Mouse (Mus musculus) heart, adult 11 months (tissue): ENCODE results near the gene Hcrt.
A peak's percentile ranks its signal among the peaks of the same experiment; 100 is the strongest.

Experiments used
- DNase-seq: peaks from one replicate; pipeline ENCODE4 v3.0.0; 2022

Hcrt gene

DNA sequence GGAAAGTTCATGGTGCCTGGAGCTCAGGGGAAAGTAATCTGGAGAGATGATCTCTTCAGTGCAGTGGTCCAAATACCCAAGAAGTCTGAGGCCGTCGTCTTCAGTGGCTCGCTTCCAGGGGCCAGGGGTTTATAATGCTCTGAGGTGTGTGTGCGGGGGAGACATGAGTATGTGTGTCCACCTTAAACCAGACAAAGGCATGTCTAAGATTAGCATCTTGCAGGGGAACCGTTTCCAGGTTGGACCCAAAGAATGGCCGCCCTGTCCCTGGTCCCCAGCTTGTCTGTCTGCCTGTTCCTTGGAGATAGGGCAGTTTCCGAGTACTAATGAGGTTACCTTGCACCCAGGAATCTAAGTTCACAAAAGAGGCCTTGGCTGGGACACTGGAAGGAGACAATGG, at the start of gene Hcrt:
Gene Hcrt (minus strand): TSS at position 101 of the 400 bp plus-strand sequence.
- DNase-seq: no peak

DNA sequence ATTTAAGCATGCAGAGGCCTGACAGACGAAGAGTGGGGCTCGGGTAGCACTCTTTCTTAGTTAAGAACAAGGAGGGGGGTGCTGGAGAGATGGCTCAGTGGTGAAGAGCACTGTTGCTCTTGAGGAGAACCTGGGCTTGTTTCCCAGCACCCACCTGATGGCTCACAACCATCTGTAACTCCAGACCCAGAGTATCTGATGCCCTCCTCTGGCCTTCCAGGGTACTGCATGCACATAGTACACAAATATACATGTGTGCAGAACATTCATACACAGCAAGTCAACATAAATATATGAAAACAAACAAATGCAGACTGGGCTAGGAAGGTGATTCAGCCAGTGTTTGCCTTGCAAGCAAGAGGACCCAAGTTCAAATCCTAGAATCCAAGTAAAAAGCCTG, 48.4 kb upstream of the Hcrt start:
- no peak for DNase-seq

DNA sequence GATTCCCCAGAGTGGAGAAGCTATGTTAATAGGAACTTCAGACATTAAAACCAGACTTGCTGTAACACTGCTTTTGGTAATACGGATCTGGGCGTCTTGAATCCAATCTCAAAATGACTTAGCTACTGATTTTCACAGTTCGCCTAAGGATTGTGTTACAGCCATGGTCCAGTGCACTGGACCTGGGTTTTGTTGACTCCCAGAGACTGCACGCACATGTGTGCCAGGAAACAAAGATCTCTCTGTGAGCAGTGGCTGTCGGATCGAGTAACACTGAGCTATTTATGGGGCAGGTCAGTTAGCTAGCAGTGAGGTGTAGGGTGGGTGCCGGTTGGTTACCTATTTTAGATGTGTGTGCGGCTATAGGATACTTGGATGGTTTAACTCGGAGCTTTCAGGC, 47.8 kb upstream of the Hcrt start:
- peak; percentile 94 for DNase-seq

DNA sequence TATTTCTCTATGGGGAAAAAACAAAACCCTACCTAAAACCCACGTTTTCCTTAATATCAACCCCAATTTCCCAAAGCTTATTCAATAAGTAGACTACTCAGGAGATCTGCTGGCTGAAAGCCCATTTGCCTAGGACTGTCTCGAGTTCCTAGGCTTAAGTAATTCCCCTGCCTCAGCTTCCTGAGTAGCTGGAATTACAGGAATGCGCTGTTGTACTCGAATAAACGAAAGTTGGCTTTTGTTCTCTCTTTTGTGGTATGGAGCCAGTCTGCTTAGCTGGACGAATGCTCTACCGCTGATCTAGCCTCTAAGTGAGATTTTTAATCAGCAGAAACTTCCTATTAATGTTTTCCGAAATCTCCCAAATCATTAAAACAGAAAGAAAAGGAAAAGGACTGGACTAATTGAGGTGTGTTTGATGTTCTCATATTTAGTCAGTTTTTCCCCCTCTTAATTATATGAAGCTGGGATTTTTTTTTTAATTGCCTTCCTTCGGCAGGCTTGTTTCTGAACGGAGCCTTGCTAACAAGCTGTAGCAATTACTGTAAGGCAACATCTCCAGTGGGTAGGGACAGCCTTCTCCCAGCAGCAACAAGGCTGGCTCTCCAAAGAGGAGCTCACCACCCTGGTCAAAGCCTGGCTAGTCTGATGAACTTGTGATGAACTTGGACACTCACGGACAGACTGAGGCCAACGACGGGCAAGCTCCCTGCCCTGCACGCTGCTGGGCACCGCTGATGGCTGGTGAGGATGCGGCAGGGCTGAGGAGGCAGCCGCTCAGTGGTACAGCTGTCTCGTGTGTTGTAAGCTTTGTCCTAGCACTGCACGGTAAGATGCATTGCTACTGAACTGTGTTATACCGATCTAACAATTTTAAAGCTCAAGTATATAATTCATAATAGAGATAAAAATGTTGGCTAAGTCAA, 43.9 kb upstream of the Hcrt start:
- no peak for DNase-seq

DNA sequence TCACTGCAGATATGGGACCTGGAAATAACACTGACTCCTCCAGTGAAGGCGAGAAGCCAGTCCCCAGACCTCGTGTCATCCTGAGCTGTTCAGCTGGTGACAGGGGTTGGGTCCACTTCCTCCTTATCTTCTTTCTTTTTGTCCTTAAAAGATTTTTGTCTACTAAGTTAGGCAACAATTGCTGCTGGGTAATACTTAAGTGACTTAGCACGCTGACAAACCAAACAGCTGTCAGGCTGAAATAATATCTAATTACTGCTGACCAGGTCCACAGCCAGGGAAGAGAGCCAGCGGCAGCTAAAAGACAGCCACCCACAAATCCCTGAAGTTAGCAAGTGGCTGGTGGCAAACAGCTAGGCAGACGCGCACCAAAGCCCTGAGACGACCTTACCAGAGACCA, 42.8 kb upstream of the Hcrt start:
- DNase-seq: peak; percentile 96

DNA sequence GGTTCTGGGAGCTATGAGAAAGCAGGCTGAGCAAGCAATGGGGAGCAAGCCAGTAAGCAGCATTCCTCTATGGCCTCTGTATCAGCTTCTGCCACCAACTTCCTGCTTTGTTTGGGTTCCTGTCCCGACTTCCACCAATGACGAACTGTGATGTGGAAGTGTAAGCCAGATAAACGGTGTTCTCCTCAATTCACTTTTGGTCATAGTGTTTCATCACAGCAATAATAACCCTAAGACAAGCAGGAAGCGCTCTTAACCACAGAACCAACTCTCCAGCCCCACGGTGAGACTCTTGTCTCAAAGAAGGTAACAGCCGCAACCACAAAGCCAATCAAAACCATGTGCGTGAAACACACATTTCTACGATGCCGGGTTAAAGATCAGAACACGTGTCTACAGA, 41.7 kb upstream of the Hcrt start:
- DNase-seq: no peak

DNA sequence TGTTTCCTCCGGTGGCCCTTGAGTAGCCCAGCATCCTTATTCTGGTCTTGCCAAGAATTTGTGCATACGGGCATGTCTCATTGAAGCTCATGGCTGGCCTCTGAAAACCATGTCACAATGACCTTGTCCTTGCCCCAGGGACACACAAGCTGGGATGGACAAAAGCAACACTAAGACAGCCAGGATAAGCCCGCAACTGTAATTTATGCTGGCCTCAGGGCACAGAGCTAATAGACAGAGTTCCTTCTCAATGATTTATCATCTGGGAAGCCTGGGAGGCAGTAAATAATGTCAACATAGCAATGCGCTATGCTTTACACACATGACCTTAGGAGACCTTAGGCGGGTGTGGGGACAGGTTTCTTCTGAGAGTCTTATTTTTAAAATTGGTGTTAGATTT, 36.7 kb upstream of the Hcrt start:
- DNase-seq: no peak

DNA sequence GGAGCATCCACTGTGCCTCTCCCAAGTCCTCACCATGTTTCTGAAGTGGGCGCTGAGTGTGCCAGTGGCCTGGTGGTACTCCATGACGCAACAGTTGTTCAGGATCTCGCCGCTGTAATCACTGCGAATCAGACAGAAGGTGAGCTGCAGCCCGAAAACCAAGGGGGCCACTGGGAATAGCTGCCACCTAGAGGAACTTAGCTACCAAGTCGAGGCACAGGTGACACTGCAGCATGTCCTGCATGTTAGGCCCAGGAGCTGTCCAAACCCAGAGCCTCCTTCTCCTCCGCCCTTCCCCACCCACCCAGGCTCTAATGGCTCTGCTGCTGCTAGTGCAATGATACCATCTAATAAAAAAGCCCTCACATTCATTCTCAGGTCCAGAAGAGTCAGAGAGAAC, 33.9 kb upstream of the Hcrt start:
- DNase-seq: no peak

DNA sequence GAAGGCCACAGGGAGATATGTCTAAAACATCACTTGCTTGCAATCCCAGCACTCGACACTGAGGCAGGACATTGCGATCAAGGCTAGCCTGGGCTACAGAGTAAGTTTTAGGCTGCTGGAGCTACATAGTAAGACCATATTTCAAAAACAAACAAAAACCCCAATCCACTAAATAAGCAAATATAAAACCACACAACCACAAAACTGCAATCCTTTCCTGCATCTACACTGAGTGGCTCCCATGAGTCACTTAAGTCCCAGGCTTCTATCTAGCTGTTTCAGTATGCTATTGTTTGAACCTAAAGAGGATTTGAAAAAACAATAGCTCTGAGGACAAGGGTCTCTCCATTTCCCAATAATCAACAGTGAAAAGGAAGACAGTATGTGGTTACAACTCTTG, 32.7 kb upstream of the Hcrt start:
- no peak for DNase-seq

DNA sequence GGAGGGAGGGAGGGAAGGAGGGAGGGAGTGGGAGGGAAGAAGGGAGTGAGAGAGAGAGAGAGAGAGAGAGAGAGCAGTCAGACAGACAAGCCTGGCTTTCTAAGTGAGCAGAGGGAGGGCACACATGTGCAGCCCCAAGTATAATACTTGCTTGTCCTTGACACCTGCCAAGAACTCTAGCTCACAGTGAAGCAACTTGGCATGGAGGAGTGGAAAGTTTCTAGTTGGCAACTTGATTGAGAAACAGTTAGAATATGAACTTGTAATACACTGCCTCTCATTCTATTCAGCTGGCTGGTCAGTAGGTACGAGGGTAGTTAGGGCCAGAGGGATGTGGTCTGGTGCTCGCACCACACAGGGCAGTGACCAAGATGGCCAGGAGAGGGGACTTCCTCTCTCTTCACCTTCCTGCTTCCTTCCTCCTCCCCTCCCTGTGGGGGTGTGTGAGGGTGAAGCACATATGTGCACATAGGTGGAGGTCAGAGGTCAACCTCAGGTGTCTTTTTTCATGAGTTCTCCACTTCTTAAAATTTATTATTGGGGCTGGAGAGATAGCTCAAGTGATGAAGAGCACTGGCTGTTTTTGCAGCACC, 28.8 kb upstream of the Hcrt start:
- peak; percentile 95 for DNase-seq

DNA sequence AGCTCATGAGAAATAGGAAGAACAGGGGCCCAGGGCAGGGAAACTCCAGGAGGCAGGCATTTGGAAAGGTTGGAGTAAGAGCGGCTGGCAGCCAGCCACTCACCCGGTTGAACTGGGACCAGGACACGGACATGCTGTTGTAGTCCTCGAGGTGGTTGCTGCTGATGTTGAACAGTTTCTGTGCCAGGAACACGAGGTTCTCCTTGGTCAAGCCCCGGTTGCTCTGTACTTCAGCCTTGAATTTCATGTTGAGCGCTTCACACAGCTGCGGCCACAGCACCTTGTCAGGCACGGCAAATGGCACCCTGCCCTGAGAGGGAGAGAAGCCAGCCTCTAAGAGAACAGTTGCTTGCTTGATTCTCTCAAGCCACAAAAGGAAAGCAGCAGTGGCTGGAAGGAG, 27.9 kb upstream of the Hcrt start:
- DNase-seq: peak; percentile 98

DNA sequence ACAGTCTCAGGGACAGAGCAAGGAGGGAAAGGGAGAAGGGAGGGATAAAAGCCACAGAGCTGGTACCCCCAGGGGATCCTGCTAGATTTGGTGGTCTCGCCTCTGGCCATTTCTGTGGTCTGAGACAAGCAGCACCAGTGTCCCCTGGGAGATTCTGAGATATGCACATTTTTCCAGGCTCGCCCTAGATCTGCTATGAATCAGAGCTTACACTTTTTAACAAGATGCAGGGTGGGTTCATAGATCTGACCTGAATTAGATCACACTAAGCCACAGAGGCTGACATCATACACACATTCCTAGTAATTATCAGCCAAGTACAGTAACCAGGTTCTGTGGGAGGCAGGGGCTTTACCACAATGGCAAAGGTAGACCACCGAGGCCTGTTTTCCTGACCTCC, 27.0 kb upstream of the Hcrt start:
- no peak for DNase-seq

DNA sequence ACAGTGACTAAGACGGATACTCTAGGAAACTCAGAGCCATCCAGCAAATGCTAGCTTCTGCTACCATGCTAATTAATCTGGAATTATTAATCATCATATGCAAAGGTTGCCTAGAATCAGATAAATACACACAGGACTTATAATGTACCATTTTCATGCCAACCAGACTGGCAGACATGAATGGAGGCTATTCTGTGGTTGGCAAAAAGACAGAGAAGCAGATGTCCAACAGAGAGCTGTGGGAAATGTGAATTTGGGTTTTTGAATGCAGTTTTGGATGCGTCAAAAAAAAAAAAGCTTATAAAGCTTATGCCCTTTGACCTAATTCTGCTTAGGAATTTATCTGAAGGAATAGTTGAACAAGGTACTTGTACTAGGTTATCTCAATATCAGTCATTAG, 23.0 kb upstream of the Hcrt start:
- DNase-seq: no peak

DNA sequence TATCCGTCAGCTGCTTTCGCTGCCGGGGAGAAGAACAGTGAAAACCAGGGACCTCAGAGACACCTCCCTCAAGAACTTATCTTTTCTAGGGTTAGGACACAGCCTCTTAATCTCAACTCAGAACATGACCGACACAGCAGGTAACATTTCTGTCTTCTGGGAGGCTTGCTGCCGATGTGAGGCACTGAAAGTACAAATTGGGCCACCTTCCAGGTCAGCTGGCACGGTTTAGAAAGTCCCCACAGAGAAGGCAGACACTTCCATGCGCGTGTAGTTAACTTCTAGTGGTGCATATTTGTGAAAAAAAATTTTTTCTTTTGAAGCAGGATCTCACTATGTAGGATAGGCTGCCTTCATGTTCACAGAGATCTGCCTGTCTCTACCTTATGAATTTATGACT, 21.6 kb upstream of the Hcrt start:
- no peak for DNase-seq

DNA sequence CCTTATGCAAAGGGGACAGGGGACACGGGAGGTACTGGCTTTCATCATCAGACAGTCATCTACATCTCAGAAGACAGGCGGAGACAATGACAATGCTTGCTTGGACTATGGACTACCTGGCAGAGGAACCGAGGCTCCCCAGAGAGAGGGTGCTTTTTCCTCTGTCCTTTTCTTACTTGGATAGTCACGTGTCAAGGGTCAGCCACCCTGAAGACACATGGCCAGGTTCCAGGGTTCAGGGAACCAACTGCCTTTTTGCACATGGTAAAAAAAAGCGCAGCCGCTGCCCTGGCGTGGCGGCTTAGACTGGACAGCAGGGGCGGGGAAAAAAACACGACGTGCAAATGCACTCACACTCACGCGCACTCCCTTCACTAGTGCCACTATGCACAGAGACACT, 19.8 kb upstream of the Hcrt start:
- DNase-seq: no peak

DNA sequence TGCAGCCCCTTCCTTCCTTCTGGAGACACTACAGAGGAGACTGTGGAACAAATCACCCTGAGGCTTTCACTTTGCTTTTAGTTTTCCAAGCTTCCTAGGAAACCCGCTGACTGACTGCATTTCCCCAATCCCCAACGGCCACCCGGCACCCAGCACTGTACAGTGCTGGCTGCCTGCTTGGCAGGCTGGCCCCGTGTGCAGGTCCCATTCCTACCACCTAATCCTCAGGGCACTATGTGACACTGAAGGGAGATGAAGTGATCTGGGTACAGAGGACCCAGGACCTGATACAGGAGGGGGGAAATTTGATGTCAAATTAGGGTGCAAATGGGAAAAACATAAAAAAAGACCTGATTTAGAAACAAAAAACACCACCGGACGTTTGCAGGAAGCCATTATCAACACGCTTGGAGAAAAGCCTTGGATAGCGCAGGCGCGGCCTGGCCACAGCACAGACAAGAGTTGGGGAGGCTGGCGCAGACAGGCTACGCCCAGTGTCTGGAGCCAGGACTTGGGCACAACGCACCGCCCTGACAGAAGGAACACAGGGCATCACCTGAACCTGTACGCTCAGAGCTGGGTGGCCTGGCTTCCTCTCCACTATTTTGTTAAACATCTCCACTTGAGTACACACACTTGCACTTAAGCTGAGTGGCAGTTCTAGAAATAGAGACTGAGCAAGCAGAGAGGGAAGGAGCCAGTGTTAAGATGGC, 19.2 kb upstream of the Hcrt start:
- peak; percentile 91 for DNase-seq

DNA sequence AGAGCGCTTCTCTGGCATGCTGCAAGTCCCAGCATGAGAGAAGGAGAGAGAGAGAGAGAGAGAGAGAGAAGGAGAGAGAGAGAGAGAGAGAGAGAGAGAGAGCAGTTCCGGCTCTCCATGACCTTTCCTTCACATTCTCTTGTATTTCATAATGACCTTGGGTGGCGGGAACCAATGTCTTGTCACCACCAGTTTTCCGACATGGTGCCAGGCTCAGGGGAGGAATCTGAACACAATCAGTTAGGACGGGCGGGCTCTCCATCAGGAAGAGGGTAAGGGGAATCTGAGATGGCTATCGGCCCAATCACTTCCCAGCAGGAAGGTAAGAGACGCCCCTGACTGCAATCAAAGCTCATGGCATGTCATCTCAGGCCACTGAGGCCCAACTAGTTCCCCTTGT, 17.5 kb upstream of the Hcrt start:
- no peak for DNase-seq

DNA sequence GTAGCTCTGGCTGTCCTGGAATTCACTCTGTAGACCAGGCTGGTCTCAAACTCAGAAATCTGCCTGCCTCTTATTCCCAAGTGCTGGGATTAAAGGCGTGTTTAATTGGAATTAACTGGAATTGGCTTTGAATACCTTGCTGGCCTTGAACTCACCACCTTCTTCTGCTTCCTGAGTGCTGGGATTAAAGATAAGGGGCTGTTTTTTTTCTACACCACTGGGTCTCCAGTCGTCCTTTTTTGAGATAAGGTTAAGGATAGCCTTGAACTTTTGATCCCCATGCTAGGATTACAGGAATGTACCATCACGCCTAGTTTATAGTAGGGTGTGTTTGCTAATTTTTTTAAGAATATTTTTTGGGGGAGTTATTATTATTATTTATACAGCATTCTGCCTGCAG, 15.3 kb upstream of the Hcrt start:
- DNase-seq: no peak

DNA sequence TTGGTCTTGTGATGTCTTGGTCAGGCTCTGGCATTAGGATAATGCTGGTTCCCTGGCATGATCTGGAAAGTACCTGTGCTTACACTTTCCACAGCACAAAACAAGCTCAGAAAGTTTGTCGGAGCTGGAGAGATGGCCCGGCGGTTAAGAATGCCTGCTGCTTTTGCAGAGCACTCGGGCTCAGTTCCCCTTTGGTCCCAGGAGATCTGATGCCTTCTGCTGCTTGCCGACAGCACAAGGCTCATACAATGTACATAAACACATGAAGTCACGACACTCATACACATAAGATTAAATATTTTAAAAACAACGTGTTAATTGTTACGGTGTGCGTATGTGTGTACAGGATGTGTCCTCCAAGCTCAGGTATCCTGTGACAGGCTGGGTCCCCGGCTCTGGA, 13.2 kb upstream of the Hcrt start:
- DNase-seq: no peak

DNA sequence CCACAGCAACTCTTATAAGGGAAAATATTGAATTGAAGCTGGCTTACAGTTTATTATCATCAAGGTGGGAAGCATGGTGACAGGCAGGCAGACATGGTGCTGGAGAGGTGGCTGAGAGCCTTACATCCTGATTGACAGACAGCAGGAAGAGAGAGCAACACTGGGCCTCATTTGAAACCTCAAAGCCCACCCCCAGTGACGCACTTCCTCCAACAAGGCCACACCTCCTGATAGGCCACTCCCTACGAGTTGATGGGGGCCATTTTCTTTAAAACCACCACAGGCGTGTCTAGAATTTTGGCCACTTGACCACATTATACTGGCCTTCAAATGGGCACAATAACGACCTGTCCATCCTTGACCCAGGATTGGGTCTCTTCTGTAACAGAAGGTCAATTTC, 11.5 kb upstream of the Hcrt start:
- DNase-seq: no peak

DNA sequence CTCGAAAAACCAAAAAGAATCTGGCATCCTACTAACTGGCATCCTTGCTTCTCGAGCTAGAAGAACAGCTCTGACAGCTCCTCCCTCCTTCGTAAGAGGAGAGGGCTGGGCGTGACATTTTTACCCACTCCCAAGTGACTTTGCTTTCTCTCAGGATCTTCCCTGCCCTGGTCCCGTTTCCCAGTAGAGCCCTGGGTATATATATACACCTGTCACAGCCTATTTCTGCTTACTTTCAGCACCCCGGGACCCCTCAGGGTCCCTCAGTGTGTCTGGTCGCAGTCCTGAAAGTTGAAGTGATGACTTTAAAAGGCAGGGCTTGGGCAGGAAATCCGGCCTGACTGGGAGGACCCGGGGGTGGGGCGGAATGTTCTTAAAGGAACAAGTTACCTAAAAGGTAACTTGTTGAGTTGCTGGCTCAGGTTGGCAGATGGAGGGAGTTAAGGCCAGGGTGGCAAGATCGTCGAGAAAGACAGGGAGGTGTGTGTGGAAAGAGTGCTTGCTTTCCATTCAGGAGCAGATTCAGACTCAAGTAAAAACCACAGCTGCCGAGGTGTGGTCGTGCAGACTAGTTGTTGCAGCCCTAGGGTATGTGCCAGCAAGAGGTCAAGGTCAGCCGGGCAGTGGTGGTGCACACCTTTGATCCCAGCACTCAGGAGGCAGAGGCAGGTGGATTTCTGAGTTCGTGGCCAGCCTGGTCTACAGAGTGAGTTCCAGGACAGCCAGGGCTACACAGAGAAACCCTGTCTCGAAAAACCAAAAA, 8.1 kb upstream of the Hcrt start, which contains the start of gene Ghdc:
Gene Ghdc (minus strand): TSS at position 312 of the 763 bp plus-strand sequence.
- peak; percentile 98 for DNase-seq

DNA sequence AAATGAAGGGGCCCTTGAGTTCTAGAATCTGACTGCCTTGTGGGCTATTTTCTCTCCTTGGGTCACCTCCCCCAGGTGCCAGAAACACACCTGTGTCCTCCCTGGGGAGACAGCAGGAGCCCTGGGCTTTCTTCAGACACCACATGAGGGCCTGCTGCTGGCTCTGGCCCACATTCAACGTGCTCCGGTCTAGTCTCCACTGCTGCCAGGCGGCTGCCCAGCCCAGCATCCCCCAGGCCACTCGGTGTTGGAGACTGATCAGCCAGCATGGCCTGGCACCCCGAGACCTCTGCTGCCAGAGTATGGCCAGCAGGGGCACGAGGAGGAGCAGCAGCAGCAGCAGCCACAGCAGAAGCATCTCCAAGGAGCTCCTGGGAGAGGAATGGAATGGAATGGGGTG, 7.2 kb upstream of the Hcrt start:
- DNase-seq: no peak

DNA sequence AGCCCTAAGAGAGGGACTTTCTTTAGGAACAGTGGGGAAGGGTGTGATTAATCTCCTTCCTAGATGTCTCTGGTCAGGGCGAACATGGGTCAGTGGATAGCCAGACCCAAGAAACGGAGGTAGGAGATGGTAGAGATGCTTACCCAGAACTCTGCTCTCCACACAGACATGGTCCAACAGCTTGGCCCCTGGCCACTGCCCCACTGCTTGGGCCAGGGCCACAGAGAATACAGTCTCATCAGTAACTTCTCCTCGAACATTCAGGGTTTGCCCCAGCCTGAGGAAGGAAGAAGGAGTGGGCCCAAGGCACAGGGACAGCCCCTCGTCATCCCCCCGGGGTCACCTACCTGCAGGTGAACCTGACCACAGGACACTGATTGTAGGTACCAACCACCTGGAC, 5.1 kb upstream of the Hcrt start:
- DNase-seq: no peak
